Mouse (Mus musculus): Measurements from ENCODE around the gene Spaca4.

DNA sequence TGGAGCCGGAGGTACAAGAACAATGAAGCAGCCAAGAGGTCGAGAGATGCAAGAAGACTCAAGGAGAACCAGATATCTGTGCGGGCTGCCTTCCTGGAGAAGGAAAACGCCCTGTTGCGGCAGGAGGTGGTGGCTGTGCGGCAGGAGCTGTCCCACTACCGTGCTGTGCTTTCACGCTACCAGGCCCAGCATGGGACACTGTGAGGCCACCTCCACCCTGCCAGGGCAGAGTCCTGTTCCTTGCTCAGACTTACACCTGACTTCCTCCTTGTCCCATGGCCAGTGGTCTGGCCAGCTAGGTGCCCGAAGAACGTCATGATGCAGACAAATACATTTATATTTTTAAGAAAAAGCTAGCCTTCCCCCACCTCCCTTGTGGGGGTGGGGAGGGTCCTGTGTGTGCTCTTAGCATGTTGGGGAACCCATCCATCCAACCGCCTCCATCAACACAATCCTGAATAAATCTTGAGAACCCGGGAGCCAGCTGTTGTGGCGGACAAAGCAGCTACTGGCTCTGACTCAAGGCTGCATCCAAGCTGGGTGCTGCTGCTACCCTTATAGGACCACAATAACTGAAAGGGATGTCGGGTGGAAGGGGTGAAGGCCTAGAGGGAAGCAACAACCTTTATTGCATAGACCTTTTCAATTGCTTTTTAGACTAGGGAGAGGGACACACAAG is 15.8 kb downstream of the Spaca4 start:
- TF ChIP-seq CTCF (IDR thresholded peaks at IDR 0.05; ENCODE audit: borderline replicate concordance, extremely low read depth, insufficient read depth, insufficient read length) (no peak), POLR2A (IDR thresholded peaks at IDR 0.05; ENCODE audit: borderline replicate concordance, extremely low read depth, insufficient read depth, insufficient read length, poor library complexity, severe bottlenecking) (no peak)
